Mouse (Mus musculus): ENCODE data around the gene Fam8a1. TPM values are rescaled to one million over a fixed set of nuclear protein-coding genes. Genes with fewer than 3 reads are reported as not detected.

Gene Fam8a1
- polyA plus RNA-seq, 1 experiment: 52.6 TPM

- DNase-seq (ENCODE audit: low spot score): no peak
Measured at GRCm38 (mm10) chr13:46674601-46675000, 5.3 kb downstream of the Fam8a1 start.

GRCm38 (mm10) chr13:46677721-46678120, 8.4 kb downstream of the Fam8a1 start:
- DNase-seq (ENCODE audit: low spot score): no peak

- no peak for DNase-seq (ENCODE audit: low spot score)
Measured at GRCm38 (mm10) chr13:46682921-46683320, 13.6 kb downstream of the Fam8a1 start.

- no peak for DNase-seq (ENCODE audit: low spot score)
Measured at GRCm38 (mm10) chr13:46683370-46683769, 14.0 kb downstream of the Fam8a1 start.

- no peak for DNase-seq (ENCODE audit: low spot score)
Measured at GRCm38 (mm10) chr13:46690559-46691241, 21.4 kb downstream of the Fam8a1 start.

- no peak for DNase-seq (ENCODE audit: low spot score)
Measured at GRCm38 (mm10) chr13:46695296-46695908, 26.1 kb downstream of the Fam8a1 start.

- no peak for DNase-seq (ENCODE audit: low spot score)
Measured at GRCm38 (mm10) chr13:46695932-46696331, 26.6 kb downstream of the Fam8a1 start.

GRCm38 (mm10) chr13:46696788-46697187, 27.5 kb downstream of the Fam8a1 start:
- no peak for DNase-seq (ENCODE audit: low spot score)

GRCm38 (mm10) chr13:46699372-46699771, 30.1 kb downstream of the Fam8a1 start:
- no peak for DNase-seq (ENCODE audit: low spot score)

- DNase-seq (ENCODE audit: low spot score): no peak
Measured at GRCm38 (mm10) chr13:46701486-46701885, 32.2 kb downstream of the Fam8a1 start.

GRCm38 (mm10) chr13:46703138-46703537, 33.8 kb downstream of the Fam8a1 start:
- DNase-seq (ENCODE audit: low spot score): no peak

GRCm38 (mm10) chr13:46713486-46713885, 44.2 kb downstream of the Fam8a1 start:
- DNase-seq (ENCODE audit: low spot score): no peak

GRCm38 (mm10) chr13:46715976-46716639, 46.8 kb downstream of the Fam8a1 start:
- DNase-seq (ENCODE audit: low spot score): no peak

GRCm38 (mm10) chr13:46718893-46719400, 49.6 kb downstream of the Fam8a1 start:
- no peak for DNase-seq (ENCODE audit: low spot score)

GRCm38 (mm10) chr13:46721009-46721408, 51.7 kb downstream of the Fam8a1 start:
- no peak for DNase-seq (ENCODE audit: low spot score)

GRCm38 (mm10) chr13:46724371-46724770, 55.0 kb downstream of the Fam8a1 start:
- DNase-seq (ENCODE audit: low spot score): no peak

- DNase-seq (ENCODE audit: low spot score): no peak
Measured at GRCm38 (mm10) chr13:46725227-46725626, 55.9 kb downstream of the Fam8a1 start.

- DNase-seq (ENCODE audit: low spot score): no peak
Measured at GRCm38 (mm10) chr13:46726288-46727037, 57.1 kb downstream of the Fam8a1 start.

GRCm38 (mm10) chr13:46727038-46727836, 57.9 kb downstream of the Fam8a1 start:
- DNase-seq (ENCODE audit: low spot score): peak; percentile 63
